Mouse (Mus musculus): ENCODE results near the gene Arhgap27. TPM values are rescaled to one million over a fixed set of nuclear protein-coding genes. Genes with fewer than 3 reads are reported as not detected.

Arhgap27 gene
- total and polyA plus RNA-seq, 3 experiments = 11.8 to 30.9 (median 26.1) TPM

- Histone ChIP-seq H3K4me1 (ENCODE audit: control insufficient read depth in 1 of 2, insufficient read depth in 2 of 2) (peaks cover 0 to 58% of the 10 kb centered on the region in 2 experiments; a peak in 2 of 4 replicates), H3K4me3 (replicated peaks in 1 of 3; ENCODE audit: low read depth in 2 of 3, low read length in 2 of 3, poor library complexity in 1 of 3) (no peak overlapping the region), H3K4me2 (ENCODE audit: insufficient read depth, low read depth, poor library complexity, severe bottlenecking) (no peak overlapping the region), H3K9me3 (replicated peaks; ENCODE audit: low read length) (no peaks in the 10 kb centered on the region), H3K9ac (ENCODE audit: insufficient read depth, low read depth) (no peak overlapping the region), H3K36me3 (replicated peaks in 1 of 2; ENCODE audit: control insufficient read depth in 1 of 2, insufficient read depth in 1 of 2, low read length in 1 of 2) (peaks cover 44 to 77% of the 10 kb centered on the region in 2 experiments), H3K79me2 (replicated peaks; ENCODE audit: control insufficient read depth, extremely low read depth, insufficient read depth, poor library complexity, severe bottlenecking) (peaks cover 5% of the 10 kb centered on the region), H3K27ac (ENCODE audit: insufficient read depth, low read depth) (no peak overlapping the region), H3K27me3 (replicated peaks) (no peaks in the 10 kb centered on the region)
- peak; percentile 74 for DNase-seq (ENCODE audit: extremely low read depth)
- in situ Hi-C loops (cut with MboI; ENCODE audit: low pct_ligation_motif_present, low pct_unique_long_range_greater_than_20kb, low sequenced_read_pairs) (no loop called here), dilution Hi-C loops (cut with MboI; ENCODE audit: extremely low pct_ligation_motif_present, extremely low pct_unique_long_range_greater_than_20kb, low sequenced_read_pairs) (no loop called here)
- TF ChIP-seq BHLHE40 (IDR thresholded peaks at IDR 0.05; ENCODE audit: low read depth, low read length) (no peak), MYC (IDR thresholded peaks at IDR 0.05; ENCODE audit: low read depth, low read length) (no peak), EP300 (IDR thresholded peaks at IDR 0.05; ENCODE audit: low read length) (no peak), MAX (IDR thresholded peaks at IDR 0.05; ENCODE audit: low read length) (no peak), ZC3H11A (IDR thresholded peaks at IDR 0.05; ENCODE audit: low read depth, low read length) (peak; percentile 22; the same call in 1 of the 2 replicates), TCF12 (IDR thresholded peaks at IDR 0.05; ENCODE audit: low read depth, low read length) (0 out of 2 replicates have a peak, but pooled peaks have one; percentile 27), USF1 (IDR thresholded peaks at IDR 0.05; ENCODE audit: low read depth, low read length) (no peak), MAZ (IDR thresholded peaks at IDR 0.05; ENCODE audit: low read depth, low read length) (0 out of 2 replicates have a peak, but pooled peaks have one; percentile 23), SIN3A (IDR thresholded peaks at IDR 0.05; ENCODE audit: low read length) (0 out of 2 replicates have a peak, but pooled peaks have one; percentile 23), ZKSCAN1 (IDR thresholded peaks at IDR 0.05; ENCODE audit: borderline replicate concordance, low read depth, low read length) (no peak), SMC3 (IDR thresholded peaks at IDR 0.05; ENCODE audit: low read depth, low read length) (peak; percentile 95), PAX5 (IDR thresholded peaks at IDR 0.05; ENCODE audit: low read length) (no peak), CTCF (conservative IDR thresholded peaks at IDR 0.05 in 1 of 2, IDR thresholded peaks at IDR 0.05 in 1 of 2; ENCODE audit: low read depth in 2 of 2, low read length in 2 of 2) (peak; percentile 90 to 97), ELF1 (IDR thresholded peaks at IDR 0.05; ENCODE audit: low read depth, low read length) (no peak), JUND (conservative IDR thresholded peaks at IDR 0.05; ENCODE audit: low read depth, low read length) (peak; percentile 55), RAD21 (IDR thresholded peaks at IDR 0.05; ENCODE audit: low read depth, low read length) (peak; percentile 83), POLR2AphosphoS2 (IDR thresholded peaks at IDR 0.05; ENCODE audit: low read depth, low read length) (no peak), TBP (conservative IDR thresholded peaks at IDR 0.05; ENCODE audit: low read depth, low read length) (no peak), UBTF (IDR thresholded peaks at IDR 0.05; ENCODE audit: low read depth, low read length) (no peak), RCOR1 (conservative IDR thresholded peaks at IDR 0.05; ENCODE audit: low read depth, low read length) (no peak), KAT2A (IDR thresholded peaks at IDR 0.05; ENCODE audit: insufficient replicate concordance, low read length) (no peak), NRF1 (IDR thresholded peaks at IDR 0.05; ENCODE audit: low read depth, low read length) (no peak), MEF2A (IDR thresholded peaks at IDR 0.05; ENCODE audit: borderline replicate concordance, low read depth, low read length) (no peak), NELFE (IDR thresholded peaks at IDR 0.05; ENCODE audit: low read depth, low read length) (no peak), HCFC1 (IDR thresholded peaks at IDR 0.05; ENCODE audit: low read depth, low read length) (no peak), CHD2 (IDR thresholded peaks at IDR 0.05; ENCODE audit: low read length) (no peak), USF2 (conservative IDR thresholded peaks at IDR 0.05; ENCODE audit: low read depth, low read length) (no peak), MAFK (IDR thresholded peaks at IDR 0.05; ENCODE audit: insufficient replicate concordance, low read length) (no peak), ZMIZ1 (IDR thresholded peaks at IDR 0.05; ENCODE audit: low read depth, low read length) (no peak), E2F4 (IDR thresholded peaks at IDR 0.05; ENCODE audit: insufficient replicate concordance, low read depth, low read length) (no peak), POLR2A (IDR thresholded peaks at IDR 0.05; ENCODE audit: low read depth, low read length) (no peak), ETS1 (conservative IDR thresholded peaks at IDR 0.05; ENCODE audit: low read depth, low read length) (no peak), JUN (IDR thresholded peaks at IDR 0.05; ENCODE audit: insufficient read depth, low read depth, low read length) (peak; percentile 52; the same call in 1 of the 2 replicates), GABPA (IDR thresholded peaks at IDR 0.05; ENCODE audit: insufficient replicate concordance, low read depth, low read length) (no peak), IRF4 (IDR thresholded peaks at IDR 0.05; ENCODE audit: low read depth, low read length) (peak; percentile 43; the same call in 1 of the 2 replicates), CHD1 (IDR thresholded peaks at IDR 0.05; ENCODE audit: low read depth, low read length) (no peak), MXI1 (IDR thresholded peaks at IDR 0.05; ENCODE audit: low read depth, low read length) (no peak), ZNF384 (IDR thresholded peaks at IDR 0.05; ENCODE audit: low read depth, low read length) (no peak)
Measured at GRCm38 (mm10) chr11:103402198-103402597, 38.7 kb upstream of the Arhgap27 start.
